Mouse (Mus musculus) inflammation-experienced regulatory T-cells (primary cell): ENCODE measurements around the gene Chpf2. TPM values are rescaled to one million over a fixed set of nuclear protein-coding genes. Genes with fewer than 3 reads are reported as not detected.

Experiments
- polyA plus RNA-seq, 2 experiments: library from polyadenylated mRNA; unstranded; fragments of 100-300 nt; shearing (Covaris generic); gene quantifications; one replicate each; pipeline ENCODE4 v1.2.1; 2017

Chpf2 gene
- 10 to 100 TPM; 26.3 to 27.2 TPM for polyA plus RNA-seq

DNA sequence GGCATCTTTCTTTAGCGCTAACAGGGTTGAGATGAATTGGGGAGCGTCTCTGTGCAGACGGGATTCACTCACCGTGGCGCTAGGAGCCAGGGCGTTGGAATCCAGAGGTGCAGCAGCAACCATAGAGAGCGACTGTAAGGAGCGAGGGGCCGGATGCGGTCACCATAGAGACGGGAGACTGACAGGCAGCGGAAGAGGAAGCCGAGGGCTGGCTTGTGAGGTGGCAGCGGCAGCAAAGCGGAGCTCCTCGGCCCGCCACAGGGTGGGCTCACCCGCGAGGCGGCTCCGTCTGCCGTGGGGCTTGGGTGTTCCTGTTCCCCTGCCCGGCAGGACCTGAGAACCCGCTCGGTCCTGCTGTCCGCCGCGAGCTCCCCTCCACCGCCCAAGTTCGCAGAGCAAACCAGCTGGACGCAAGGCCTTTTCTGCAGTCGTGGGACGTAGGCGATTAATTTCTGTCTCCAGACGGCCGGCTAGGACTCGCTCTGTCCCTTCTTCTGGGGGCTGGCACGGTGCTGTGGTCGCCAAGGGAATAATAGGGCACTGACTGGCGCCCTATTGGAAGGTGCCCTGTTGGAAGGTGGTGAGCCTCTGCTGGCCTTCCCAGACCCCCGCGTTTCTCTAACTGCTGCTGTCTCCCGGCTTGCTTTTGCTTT lies at the start of gene Chpf2:
TSS of gene Chpf2 (plus strand) at position 195 of the 653 bp plus-strand sequence.

DNA sequence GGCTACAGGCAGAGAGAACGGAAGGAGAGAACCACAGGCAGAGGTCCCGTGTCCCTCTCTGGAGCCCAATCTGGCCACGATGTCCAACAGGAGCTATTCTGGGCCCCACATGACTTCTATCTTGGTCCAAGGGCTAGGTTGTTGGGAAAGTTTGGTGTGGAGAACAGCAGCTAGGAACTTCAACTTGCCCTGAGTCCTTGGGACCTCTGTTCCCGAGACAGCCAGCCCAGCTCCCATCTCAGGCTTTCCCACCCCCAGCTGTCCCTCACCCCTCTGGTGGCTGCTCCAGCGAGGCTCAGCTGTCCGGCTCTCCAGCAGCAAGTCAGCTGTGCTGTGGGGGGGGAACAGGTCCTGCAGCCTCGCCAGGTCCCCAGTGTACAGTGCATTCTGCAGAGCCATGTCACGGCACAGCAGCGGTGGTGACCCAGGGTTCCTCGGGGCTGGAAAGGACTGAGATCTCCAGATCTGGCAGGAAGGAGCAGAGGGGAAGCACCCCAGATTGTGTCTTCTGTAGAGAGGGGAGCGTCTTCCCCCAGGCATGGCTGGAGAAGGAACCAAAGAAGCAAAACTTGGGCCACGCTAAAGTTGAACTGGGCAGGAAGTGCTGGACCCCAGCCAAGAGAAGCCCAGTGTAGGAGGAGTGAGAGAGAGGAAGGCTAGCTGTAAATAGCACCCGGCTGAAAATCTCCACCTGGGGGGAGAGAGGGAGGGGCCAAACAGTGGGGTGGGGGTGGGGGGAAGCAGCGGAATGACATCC lies 46.0 kb upstream of the Chpf2 start, which contains the start of gene Asb10:
TSS of gene Asb10 (minus strand) at position 592 of the 757 bp plus-strand sequence.

DNA sequence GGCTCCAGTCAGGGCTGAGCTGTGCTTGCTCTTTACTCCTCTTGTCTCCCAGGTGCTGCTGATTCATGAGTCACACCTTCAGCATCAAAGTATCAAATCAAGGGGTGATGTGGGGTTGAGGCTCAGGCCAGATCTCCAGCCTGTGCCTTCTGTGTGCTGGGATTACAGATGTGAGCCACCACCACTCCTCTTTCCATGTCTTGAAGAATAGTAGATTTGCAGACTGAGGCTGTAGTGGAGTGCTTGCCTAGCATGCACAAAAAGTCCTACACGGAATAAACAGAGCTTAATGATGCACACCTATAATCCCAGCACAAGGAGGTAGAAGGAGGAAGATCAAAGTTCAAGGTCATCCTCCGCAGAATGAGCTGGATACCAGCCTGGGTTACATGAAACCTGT lies 29.8 kb upstream of the Chpf2 start, which contains the start of gene 4931409K22Rik:
TSS of gene 4931409K22Rik (minus strand) at position 101 of the 400 bp plus-strand sequence.

DNA sequence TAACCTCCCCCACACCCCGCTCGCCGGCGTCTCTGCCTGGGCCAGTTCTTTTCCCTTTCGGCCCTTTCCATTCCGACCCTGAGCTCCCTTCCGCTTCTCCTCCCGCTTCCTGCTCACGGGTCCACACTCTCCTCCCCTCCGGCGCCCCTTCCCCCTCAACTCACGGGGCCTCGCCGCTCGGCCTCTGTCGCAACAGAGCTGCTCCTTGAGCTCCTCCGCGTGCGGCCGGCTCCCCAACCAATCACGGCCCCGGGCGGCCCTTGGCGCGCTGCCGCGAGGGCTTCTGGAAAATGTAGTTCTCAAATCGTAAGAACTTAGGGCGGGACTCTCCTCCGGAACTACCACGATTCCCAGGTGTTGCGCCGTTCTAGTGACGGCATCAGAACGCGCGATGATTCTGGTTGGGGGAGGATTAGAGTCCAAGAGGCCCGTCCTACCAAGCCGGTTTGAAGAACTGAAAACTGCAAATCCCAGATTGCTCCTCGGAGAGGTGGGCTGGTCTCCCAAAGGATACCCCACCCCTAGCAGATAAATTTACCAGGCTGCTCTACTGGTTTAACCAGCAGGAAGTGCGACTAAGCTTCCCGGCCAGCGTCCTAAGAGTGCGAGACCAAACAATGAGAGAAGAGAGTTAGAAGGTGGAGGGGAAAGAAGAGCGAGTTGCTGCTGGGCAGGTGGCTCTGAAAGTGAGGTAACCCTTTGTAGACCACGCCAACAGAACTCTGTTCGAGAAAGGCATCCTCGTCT lies 9.2 kb upstream of the Chpf2 start, which contains the start of gene Abcf2:
TSS of gene Abcf2 (minus strand) at position 285 of the 747 bp plus-strand sequence.

DNA sequence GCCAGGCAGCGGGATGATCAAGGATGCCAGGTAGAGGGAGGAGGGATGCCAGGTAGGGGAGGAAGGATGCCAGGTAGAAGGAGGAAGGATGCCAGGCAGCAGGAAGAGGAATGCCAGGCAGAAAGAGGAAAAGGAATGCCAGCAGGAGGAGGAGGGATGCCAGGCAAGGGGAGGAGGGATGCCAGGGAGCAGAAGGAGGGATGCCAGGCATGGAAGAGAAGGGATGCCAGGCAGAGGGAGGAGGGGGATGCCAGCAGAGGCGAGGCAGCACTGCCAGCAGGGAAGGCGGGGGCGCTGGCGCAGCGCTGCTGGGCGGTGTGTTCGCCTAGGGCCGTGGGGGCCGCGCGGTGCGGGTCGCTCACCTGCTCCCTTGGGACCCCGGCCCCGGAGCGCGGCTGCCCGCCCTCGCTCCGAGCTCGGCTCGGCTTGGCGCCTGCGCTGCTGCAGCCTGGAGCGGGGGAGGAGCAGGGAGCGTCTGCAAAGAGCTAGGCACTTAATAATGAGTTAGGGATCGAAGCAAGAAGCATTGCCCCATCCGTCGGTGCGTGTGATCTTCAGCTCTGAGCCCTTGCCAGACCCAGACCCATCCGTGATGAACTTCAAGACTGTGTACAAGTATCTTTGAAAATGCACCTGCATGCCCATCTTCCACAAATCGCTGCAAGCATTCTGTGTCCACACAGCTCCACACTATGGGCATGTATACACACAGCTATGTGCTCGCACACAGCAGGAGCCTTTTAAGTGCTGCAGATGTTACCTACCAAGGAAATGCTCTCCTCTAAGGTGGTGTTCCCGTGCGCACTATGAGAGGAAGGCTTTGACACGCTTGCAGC lies 37.7 kb downstream of the Chpf2 start, which contains the start of gene Smarcd3:
TSS of gene Smarcd3 (minus strand) at position 426 of the 836 bp plus-strand sequence.

Other genes starting within 250 kb of the Chpf2 start
- 1 to 10 TPM; 3.7 TPM for gene Kcnh2, start 235.1 kb upstream of the Chpf2 start, polyA plus RNA-seq
- gene Nos3, start 221.9 kb upstream of the Chpf2 start, polyA plus RNA-seq = under 1 TPM; 0.06 to 0.98 TPM
- 1 to 10 TPM; 1.8 to 5.8 TPM for gene Atg9b, start 194.6 kb upstream of the Chpf2 start, polyA plus RNA-seq
- gene Abcb8, start 193.1 kb upstream of the Chpf2 start, polyA plus RNA-seq = 10 to 100 TPM; 20.2 to 25.3 TPM
- gene Asic3, start 173.3 kb upstream of the Chpf2 start, polyA plus RNA-seq = 1 to 10 TPM in 1 of 2 experiments, under 1 TPM in 1; 0.19 to 1.3 TPM
- 100 to 1,000 TPM in 1 of 2 experiments, 10 to 100 TPM in 1; 79.1 to 104 TPM for gene Cdk5, start 163.2 kb upstream of the Chpf2 start, polyA plus RNA-seq
- 10 to 100 TPM; 30.4 to 38.6 TPM for gene Slc4a2, start 162.9 kb upstream of the Chpf2 start, polyA plus RNA-seq
- 100 to 1,000 TPM; 113 to 115 TPM for gene Fastk, start 141.5 kb upstream of the Chpf2 start, polyA plus RNA-seq
- gene Tmub1, start 138.9 kb upstream of the Chpf2 start, polyA plus RNA-seq = 10 to 100 TPM; 72.2 to 77.0 TPM
- gene Agap3, start 134.6 kb upstream of the Chpf2 start, polyA plus RNA-seq = 10 to 100 TPM; 58.0 to 60.4 TPM
- gene Gbx1, start 59.5 kb upstream of the Chpf2 start, polyA plus RNA-seq = under 1 TPM in 1 of 2 experiments, not detected in 1; 0.45 TPM
- gene Asb10, start 45.8 kb upstream of the Chpf2 start, polyA plus RNA-seq = not detected
- 1 to 10 TPM in 1 of 2 experiments, not detected in 1; 1.5 TPM for gene 4931409K22Rik, start 29.9 kb upstream of the Chpf2 start, polyA plus RNA-seq
- gene Abcf2, start 9.3 kb upstream of the Chpf2 start, polyA plus RNA-seq = 10 to 100 TPM; 76.5 to 90.5 TPM
- 1 to 10 TPM; 1.9 to 7.7 TPM for gene Smarcd3, start 37.7 kb downstream of the Chpf2 start, polyA plus RNA-seq
- gene Nub1, start 98.8 kb downstream of the Chpf2 start, polyA plus RNA-seq = 10 to 100 TPM; 85.9 to 88.6 TPM
- 1 to 10 TPM in 1 of 2 experiments, under 1 TPM in 1; 0.89 to 2.0 TPM for gene Wdr86, start 144.0 kb downstream of the Chpf2 start, polyA plus RNA-seq
- gene Crygn, start 171.3 kb downstream of the Chpf2 start, polyA plus RNA-seq = under 1 TPM; 0.38 to 0.60 TPM